Mouse (Mus musculus): ENCODE measurements around the gene 4930522H14Rik. TPM values are rescaled to one million over a fixed set of nuclear protein-coding genes. Genes with fewer than 3 reads are reported as not detected.

The 4930522H14Rik gene
- polyA plus RNA-seq, 1 experiment = not detected

DNA sequence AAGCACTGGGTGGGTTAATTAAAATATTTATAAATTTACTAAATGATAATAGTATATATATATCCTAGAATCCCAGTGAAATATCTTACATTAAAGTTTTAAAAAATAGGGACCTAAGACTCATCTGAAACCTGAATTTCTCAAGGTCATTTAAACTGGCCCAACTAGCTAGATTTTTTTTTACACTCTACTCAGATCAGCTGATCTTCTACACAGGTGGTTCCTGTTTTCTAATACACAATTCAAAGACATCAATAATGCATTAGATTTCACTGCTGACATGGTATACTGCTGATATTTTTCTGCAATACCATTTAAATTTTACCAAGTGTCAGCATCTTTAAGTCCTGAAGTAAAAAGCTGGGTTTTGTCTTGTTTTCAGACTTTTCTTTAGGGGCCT is 67.2 kb downstream of the 4930522H14Rik start:
- Histone ChIP-seq H3K4me3 (ENCODE audit: insufficient read depth, low read depth, low read length) (no peak overlapping the region), H3K27ac (ENCODE audit: insufficient read depth, low read depth, low read length) (no peak overlapping the region), H3K4me1 (ENCODE audit: control insufficient read depth, insufficient read depth, low read length) (no peaks in the 10 kb centered on the region)
- no peak for TF ChIP-seq POLR2A (IDR thresholded peaks at IDR 0.05; ENCODE audit: insufficient read depth, low read depth, low read length)
- TF ChIP-seq CTCF (IDR thresholded peaks at IDR 0.05; ENCODE audit: insufficient read depth, low read depth, low read length) = no peak

DNA sequence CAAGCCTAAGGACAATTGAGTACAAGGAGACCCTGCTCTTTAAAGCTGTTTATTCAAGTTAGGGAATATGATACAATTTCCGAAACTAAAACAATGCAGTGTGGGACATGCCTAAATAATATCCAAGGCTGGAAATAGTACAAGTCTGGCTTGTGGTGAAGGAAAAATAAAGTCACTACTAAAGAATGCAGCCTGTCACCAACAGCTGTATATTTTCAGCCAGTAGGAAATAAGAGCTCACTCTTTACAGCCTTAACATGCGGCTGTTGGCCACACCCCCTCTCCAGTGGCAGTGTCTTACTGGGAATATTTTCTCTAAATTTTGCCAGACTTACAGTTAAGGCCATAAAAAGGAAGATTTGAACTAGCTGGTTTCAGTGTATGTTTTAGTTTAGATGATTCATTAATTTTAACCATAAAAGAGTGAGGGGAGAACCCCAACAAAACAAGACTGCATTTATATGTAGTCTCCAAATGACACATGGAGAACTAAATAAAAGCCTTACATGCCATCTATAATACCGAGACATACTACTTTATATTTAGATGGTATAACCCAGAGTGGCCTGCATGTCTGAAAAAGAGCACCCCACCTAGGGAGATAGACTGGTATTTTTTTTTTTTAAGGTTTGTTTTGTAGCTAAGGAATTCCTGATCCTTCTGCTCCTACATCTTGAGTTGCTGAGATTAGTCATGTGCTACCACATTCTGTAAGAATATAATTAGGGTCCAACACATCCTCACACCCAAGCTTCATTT is 70.5 kb downstream of the 4930522H14Rik start:
- no peaks in the 10 kb centered on the region for H3K4me1 ChIP-seq (ENCODE audit: control insufficient read depth, insufficient read depth, low read length)
- WGBS = 60% methylated on average over 3 of the region's 3 CpGs
- H3K27ac ChIP-seq (ENCODE audit: insufficient read depth, low read depth, low read length) = no peak overlapping the region
- H3K4me3 ChIP-seq (ENCODE audit: insufficient read depth, low read depth, low read length) = no peak overlapping the region
- TF ChIP-seq POLR2A (IDR thresholded peaks at IDR 0.05; ENCODE audit: insufficient read depth, low read depth, low read length) (no peak), CTCF (IDR thresholded peaks at IDR 0.05; ENCODE audit: insufficient read depth, low read depth, low read length) (no peak)

DNA sequence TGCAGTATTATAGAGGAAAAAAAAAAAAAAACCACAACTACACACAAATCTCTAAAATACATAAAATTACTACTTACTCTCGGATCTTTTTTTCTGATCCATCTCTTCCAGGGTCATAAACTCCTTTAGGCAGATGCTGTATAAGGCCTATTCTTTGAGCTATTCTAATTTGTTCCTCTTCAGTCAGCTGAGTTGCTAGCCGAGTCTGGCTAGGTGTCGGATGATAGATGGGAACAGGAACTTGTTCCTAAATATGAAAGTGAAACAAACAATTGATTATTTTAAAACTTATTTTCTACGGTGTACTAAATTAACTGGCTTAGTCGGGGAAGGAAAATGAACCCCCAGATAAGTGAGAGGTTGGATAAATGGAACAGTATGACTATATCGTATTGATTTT is 74.3 kb downstream of the 4930522H14Rik start:
- TF ChIP-seq CTCF (IDR thresholded peaks at IDR 0.05; ENCODE audit: insufficient read depth, low read depth, low read length) = no peak
- no peak for TF ChIP-seq POLR2A (IDR thresholded peaks at IDR 0.05; ENCODE audit: insufficient read depth, low read depth, low read length)
- 89% methylated on average over 6 of the region's 6 CpGs for WGBS
- Histone ChIP-seq H3K4me3 (ENCODE audit: insufficient read depth, low read depth, low read length) (no peak overlapping the region), H3K4me1 (ENCODE audit: control insufficient read depth, insufficient read depth, low read length) (no peaks in the 10 kb centered on the region), H3K27ac (ENCODE audit: insufficient read depth, low read depth, low read length) (no peak overlapping the region)

Other genes starting within 250 kb of the 4930522H14Rik start
- gene Ttc39a, start 124.7 kb downstream of the 4930522H14Rik start, polyA plus RNA-seq (2012; ENCODE audit: insufficient read depth, insufficient read length, low replicate concordance, missing spikeins) = not detected in 2 replicates
- not detected in 2 replicates for gene Rnf11, start 46.6 kb downstream of the 4930522H14Rik start, polyA plus RNA-seq (2012; ENCODE audit: insufficient read depth, insufficient read length, low replicate concordance, missing spikeins)
- not detected in 2 replicates for gene Cdkn2c, start 135.9 kb upstream of the 4930522H14Rik start, polyA plus RNA-seq (2012; ENCODE audit: insufficient read depth, insufficient read length, low replicate concordance, missing spikeins)
- gene Faf1, start 145.3 kb upstream of the 4930522H14Rik start, polyA plus RNA-seq (2012; ENCODE audit: insufficient read depth, insufficient read length, low replicate concordance, missing spikeins) = not detected in 2 replicates